Mouse (Mus musculus): ENCODE measurements at regions not wholly inside any gene's neighbourhood (a gene's known extent, or its start where the extent isn't known, plus 50 kb on each side); places are given as distances from the start of the nearest gene placed in this dataset.

- TF ChIP-seq CTCF (IDR thresholded peaks at IDR 0.05; ENCODE audit: low read depth): no peak
- no peak for TF ChIP-seq EP300 (IDR thresholded peaks at IDR 0.05; ENCODE audit: low read depth)
These were observed 219.6 kb upstream of the Sox14 start for GRCm38 (mm10) chr9:100095559-100095959.

Measured in liver, embryonic 14.5 days (tissue).